Mouse (Mus musculus): ENCODE results near the gene Chst14. TPM values are rescaled to one million over a fixed set of nuclear protein-coding genes. Genes with fewer than 3 reads are reported as not detected.

Gene Chst14
- total RNA-seq, 1 experiment from 2014 or later: 10.1 TPM

DNA sequence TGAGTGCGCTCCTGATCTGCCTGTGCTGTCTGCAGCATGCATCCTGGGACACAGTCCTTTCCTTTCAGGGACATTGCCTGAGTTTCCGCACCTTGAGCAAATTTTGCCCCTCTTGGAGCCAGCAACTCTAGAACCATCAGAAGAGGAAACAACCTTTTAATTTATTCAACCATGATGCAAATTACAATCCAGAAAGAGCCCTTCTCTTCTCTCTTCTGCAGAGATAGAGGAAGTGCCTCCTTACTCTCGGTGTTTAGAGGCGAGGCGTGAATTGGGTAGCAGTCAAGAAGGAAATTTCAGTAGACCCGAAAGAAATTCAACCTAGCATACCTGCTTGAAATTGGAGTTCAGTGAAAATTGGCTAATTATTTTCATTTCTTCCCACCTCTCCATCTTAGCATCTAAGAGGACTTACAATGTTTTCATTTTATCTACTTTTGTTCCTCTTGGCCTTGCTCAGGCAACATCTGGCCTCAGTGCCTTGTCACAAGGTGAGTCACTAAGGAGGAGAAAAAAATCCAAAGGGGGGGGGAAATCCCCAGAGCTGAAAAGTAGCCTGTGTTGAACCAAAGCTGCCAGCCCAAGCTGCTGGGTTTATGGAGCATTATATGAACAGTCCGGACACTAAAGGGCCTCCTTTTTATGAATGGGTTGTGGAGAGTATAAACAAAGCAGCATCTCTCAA lies 20.7 kb upstream of the Chst14 start:
- DNase-seq: no peak

DNA sequence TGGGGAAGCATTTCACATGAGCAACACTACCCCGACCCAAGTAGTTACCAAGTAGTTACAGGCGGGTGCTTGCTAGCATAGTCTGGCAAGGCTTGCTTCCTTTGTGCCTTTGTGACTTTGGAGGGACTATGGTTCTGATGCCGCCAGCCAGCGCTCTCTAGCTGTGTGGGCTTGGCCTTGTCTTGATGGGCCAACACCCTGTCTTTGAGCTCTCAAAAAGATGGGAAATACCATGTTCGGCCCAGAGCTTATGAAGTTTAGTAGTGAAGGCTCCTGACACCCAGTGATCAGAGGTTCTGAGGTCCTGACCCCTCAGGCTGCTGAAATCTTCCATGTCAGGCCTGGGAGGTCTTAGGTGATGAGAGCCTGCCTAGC lies 20.2 kb upstream of the Chst14 start:
- DNase-seq: no peak

GRCm38 (mm10) chr2:118907781-118908180 lies 18.5 kb upstream of the Chst14 start:
- no peak for DNase-seq

DNA sequence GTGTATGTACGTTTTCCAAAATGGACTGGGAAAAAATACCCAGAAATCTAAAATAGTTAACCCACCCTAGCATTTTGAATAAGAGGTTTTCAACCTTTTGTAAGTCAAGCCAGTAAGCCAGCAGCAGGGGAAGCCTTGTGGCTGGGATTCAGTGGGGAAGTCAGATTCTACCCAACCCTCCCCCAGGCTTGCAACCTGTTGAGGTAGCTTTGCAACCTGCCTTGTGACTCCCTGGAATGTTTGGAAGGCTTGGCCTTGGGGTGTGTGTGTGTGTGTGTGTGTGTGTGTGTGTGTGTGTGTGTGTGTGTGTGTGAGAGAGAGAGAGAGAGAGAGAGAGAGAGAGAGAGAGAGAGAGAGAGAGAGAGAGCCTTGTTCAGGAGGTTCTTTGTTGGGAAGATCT lies 17.1 kb upstream of the Chst14 start:
- peak; percentile 3 for DNase-seq

DNA sequence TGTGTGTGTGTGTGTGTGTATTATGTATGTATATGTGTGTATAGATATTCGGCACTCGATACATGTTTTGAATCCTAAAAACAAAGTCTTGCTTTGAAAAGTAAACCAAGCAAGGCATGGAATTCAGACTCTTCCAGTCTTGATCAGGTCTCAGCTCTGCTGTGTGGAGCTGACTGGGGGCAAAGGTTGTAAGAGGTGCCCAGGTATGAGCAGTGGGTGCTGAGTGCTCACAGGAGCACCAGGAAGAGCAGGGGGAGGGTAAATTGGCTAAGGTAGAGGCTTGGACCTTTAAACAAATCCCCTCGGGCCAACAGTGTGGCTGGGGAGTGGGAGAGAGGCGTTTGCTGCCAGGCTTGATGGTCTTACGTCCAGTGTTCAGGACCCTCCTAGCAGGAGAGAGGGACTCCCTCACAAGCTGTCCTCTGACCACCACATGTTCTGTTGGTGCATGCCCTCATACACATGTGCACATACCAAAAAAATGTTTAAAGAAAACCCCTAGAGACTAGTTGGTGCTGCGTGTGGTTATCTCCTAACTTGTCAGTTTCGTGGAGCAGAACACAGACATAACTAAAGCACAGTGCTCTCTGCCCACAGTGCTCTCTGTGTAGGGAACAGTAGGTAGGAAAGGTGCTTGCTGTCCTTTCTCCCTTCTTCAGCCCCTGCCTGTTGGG lies 15.6 kb upstream of the Chst14 start:
- peak; percentile 2 for DNase-seq

GRCm38 (mm10) chr2:118912706-118913105 lies 13.6 kb upstream of the Chst14 start:
- no peak for DNase-seq

GRCm38 (mm10) chr2:118913551-118914276 lies 12.6 kb upstream of the Chst14 start:
- peak; percentile 57 for DNase-seq

DNA sequence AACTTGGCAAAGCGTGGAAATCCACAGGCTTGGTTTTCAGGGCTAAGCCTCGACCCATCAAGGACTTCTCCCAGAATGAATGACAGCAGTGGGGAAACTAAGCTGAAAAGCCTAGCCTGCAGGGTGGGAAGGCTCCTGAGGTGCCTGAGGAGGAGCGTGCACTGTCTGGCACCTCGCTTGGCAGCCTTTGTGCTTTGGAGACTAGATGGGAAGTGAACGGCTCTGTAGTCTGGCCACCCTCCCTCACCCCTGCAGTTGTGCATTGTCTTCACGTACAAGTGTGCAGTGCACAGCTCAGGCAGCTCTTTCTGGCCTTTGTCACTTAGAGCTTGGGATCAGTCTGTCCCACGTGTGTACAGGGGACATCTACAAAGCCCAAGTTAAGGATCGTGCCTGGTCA lies 11.6 kb upstream of the Chst14 start:
- peak; percentile 36 for DNase-seq

GRCm38 (mm10) chr2:118916436-118916835 lies 9.9 kb upstream of the Chst14 start:
- no peak for DNase-seq

DNA sequence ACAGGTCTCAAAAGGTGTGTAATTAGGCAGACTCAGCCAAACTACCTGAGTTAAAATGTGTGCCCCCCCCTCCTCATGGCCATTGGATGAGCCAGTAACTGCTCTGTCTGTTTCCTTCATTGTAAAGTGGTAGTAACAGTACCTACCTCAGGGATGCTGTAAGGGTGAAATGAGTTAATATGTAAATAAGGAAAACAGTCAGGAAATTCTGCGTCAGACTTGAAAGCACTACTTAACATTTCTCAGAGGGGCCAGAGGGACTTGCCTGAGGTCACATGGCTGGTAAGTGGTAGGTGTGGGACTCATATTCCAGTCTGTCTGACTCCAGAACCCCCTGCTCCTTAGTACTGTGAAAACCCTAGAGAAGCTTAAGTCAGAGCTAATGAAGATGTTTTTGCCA lies 7.8 kb upstream of the Chst14 start:
- no peak for DNase-seq

DNA sequence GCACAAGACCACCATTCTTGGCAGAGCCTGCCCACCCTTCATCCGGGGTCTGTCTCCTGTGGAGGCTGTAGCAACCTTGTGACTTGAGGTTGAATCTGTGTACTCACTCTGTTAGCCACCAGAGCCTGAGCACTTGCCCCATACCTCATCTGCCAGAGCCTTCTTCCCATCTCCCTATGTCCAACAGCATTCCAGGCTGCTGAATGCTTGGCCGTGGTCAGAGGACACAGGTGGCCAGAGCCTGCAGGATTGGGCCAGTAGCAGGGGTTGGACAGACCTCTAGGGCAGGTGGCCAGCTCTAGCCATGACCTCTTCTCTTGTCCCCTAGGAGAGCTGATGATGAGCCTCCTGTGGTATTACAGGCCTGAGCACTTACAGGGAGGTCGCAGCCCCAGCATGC lies 5.9 kb upstream of the Chst14 start:
- DNase-seq: no peak

GRCm38 (mm10) chr2:118925952-118926351 lies 344 bp upstream of the Chst14 start:
- DNase-seq: no peak

DNA sequence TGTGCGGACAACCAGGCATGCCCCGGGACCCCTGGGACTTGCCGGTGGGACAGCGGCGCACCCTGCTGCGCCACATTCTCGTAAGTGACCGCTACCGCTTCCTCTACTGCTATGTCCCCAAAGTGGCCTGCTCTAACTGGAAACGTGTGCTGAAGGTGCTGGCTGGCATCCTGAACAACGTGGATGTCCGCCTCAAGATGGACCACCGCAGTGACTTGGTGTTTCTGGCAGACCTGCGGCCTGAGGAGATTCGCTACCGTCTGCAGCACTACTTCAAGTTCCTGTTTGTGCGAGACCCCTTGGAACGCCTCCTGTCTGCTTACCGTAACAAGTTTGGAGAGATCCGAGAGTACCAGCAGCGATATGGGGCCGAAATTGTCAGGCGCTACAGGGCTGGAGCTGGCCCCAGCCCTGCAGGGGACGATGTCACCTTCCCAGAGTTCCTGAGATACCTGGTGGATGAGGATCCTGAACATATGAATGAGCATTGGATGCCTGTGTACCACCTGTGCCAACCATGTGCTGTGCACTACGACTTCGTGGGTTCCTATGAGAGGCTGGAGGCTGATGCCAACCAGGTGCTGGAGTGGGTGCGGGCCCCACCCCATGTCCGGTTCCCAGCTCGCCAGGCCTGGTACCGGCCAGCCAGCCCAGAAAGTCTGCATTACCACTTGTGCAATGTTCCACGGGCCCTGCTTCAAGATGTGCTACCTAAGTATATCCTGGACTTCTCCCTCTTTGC lies 873 bp downstream of the Chst14 start:
- no peak for DNase-seq

GRCm38 (mm10) chr2:118941341-118941740 lies 15.0 kb downstream of the Chst14 start:
- DNase-seq: no peak

DNA sequence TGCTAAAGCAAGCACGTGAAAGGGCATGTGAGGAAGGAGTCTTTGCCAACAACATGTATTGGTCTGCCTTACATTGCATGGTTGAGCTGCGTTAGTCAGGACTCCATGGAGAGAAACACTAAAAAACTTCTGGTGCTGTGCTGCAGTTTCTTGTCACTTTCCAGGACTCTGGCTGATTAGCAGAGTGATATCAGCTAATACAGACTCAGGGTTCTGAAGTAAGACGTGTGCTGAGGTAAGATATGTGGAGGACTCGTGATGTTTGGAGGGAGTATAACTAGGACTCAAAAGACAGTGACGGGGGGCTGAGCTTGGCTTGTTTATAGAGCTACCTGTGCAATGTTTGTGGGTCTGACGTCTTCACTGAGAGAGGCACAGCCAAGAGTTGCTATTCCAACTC lies 16.9 kb downstream of the Chst14 start:
- no peak for DNase-seq

- DNase-seq: no peak
Measured at GRCm38 (mm10) chr2:118948818-118949217, 22.5 kb downstream of the Chst14 start.

- no peak for DNase-seq
Measured at GRCm38 (mm10) chr2:118949699-118950098, 23.4 kb downstream of the Chst14 start.

DNA sequence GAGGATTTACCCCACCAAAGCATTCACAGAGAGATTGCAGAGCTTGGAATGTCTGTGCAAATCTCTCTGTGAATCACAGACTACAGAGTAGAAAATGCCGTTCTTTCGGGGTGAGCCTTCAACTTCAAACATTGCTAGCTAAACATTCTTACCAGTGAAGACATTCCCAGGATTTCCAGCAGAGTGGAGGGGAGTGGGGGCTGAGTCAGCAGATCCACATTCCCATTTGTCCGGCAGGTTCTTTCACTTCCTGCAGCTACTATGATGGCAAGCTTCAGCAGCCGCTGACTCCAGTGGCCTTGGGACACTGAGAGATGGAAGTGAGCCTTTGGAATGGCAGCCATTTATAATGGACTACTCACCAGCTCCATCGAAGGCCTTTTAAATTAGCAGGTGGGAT lies 30.2 kb downstream of the Chst14 start:
- peak; percentile 18 for DNase-seq

- DNase-seq: no peak
Measured at GRCm38 (mm10) chr2:118959644-118960043, 33.3 kb downstream of the Chst14 start.

GRCm38 (mm10) chr2:118960413-118960812 lies 34.1 kb downstream of the Chst14 start:
- DNase-seq: no peak

DNA sequence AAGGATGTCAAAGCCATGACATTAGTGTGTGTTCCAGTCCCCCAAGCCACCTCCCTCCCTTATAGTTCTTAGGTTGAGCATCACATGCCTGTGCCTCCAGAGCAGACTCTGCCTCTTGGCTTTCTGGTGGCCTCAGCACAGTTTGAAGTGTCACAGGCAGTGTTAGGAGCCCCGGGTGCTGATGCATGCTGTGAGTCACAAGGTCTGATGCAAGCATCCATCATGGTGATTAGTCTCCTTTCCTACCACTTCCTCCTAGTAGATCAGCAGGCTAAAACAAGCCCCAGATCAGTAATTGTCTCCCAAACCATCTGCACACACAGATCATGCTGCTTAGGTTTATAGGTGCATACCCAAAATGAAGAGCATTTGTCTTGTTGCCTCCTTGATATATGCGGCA lies 35.2 kb downstream of the Chst14 start:
- peak; percentile 73 for DNase-seq

DNA sequence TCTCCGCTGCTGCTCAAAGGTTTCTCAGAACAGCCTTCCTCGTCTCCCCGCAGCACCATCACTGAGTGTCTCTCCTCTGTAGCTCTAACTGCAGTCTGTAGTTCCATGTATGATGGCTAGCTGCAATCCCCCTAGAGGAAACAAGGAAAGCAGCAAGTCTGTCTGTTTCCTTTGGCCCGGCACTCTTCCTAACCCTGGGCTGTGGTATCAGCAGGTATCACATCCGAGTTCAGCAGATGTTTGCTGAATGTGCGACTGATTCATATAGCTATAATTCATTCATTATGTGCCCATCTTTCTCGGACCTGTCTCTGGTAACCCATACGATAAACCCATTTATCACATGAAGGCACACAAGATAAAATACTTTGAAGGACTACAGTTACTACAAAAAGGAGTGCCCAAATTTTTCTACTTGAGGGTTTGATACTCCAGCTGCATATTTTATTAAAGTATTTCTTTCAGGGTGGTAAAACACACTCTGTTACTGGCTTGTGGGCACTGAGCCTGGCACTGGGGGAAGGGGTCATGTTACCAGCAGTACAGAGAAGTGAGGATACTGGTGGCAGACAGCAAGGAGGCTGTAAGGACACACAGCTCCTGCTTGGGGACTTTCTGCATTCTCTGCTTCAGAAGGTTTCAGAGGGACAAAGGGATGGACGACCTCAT lies 36.8 kb downstream of the Chst14 start:
- DNase-seq: no peak
